Comparison of ENCODE assay signal across 8 mouse cellular contexts in genomic region chr6:38873316-38873715, GRCm38 (mm10). TPM values are rescaled to one million over a fixed set of nuclear protein-coding genes. Genes with fewer than 3 reads are reported as not detected.
DNase-seq lines count a peak whose midpoint lies in the region; ATAC-seq and TF ChIP-seq lines count a peak whose summit lies in the region.

No protein-coding gene starts in this region.

- H3K4me2 ChIP-seq in lung, embryonic 16.5 days (ENCODE audit: low read depth, low read length): peak overlapping the region; percentile 72; the same call in 1 of the 2 replicates
- peak overlapping the region; percentile 70 for H3K4me2 ChIP-seq in forebrain, embryonic 12.5 days
- peak overlapping the region; percentile 90 for H3K4me2 ChIP-seq in liver, embryonic 11.5 days
- H3K4me2 ChIP-seq in stomach, postnatal 0 days (replicated peaks; ENCODE audit: low read depth): peak overlapping the region; percentile 56

- no peaks in the 10 kb centered on the region for H3K9me3 ChIP-seq in lung, embryonic 16.5 days (ENCODE audit: control insufficient read depth, low read length)
- H3K9me3 ChIP-seq in forebrain, embryonic 12.5 days: no peaks in the 10 kb centered on the region
- no peaks in the 10 kb centered on the region for H3K9me3 ChIP-seq in liver, embryonic 11.5 days (ENCODE audit: control insufficient read depth, low read length)
- no peaks in the 10 kb centered on the region for H3K9me3 ChIP-seq in stomach, postnatal 0 days (ENCODE audit: control insufficient read depth, low read length)

- H3K27me3 ChIP-seq in lung, embryonic 16.5 days (ENCODE audit: control insufficient read depth, insufficient read depth, low read depth, low read length): no peaks in the 10 kb centered on the region
- H3K27me3 ChIP-seq in forebrain, embryonic 12.5 days: peaks cover 10% of the 10 kb centered on the region
- H3K27me3 ChIP-seq in liver, embryonic 11.5 days (replicated peaks; ENCODE audit: control insufficient read depth, insufficient read depth, low read length): no peaks in the 10 kb centered on the region
- no peaks in the 10 kb centered on the region for H3K27me3 ChIP-seq in stomach, postnatal 0 days (ENCODE audit: control insufficient read depth, insufficient read depth, low read length)

- 0 out of 2 replicates have a peak overlapping the region, but pooled peaks have one; percentile 4 for H3K9ac ChIP-seq in lung, embryonic 16.5 days (ENCODE audit: low read length)
- H3K9ac ChIP-seq in forebrain, embryonic 12.5 days: peak overlapping the region; percentile 99
- peak overlapping the region; percentile 99 for H3K9ac ChIP-seq in liver, embryonic 11.5 days (ENCODE audit: low read depth, low read length)
- H3K9ac ChIP-seq in stomach, postnatal 0 days (ENCODE audit: low read length): no peak overlapping the region

- H3K4me1 ChIP-seq in lung, embryonic 16.5 days (replicated peaks; ENCODE audit: control insufficient read depth, insufficient read depth, low read length): peaks cover 15% of the 10 kb centered on the region
- H3K4me1 ChIP-seq in forebrain, embryonic 12.5 days: peaks cover 42% of the 10 kb centered on the region
- H3K4me1 ChIP-seq in liver, embryonic 11.5 days (replicated peaks; ENCODE audit: control insufficient read depth, insufficient read depth, low read length): peaks cover 40% of the 10 kb centered on the region
- peaks cover 8% of the 10 kb centered on the region; the same call in 1 of the 2 replicates for H3K4me1 ChIP-seq in stomach, postnatal 0 days (replicated peaks; ENCODE audit: control insufficient read depth, insufficient read depth)

- peaks cover 3% of the 10 kb centered on the region; the same call in 1 of the 2 replicates for H3K36me3 ChIP-seq in lung, embryonic 16.5 days (ENCODE audit: control insufficient read depth, insufficient read depth, low read length)
- H3K36me3 ChIP-seq in forebrain, embryonic 12.5 days (replicated peaks): no peaks in the 10 kb centered on the region
- H3K36me3 ChIP-seq in liver, embryonic 11.5 days (ENCODE audit: control insufficient read depth, insufficient read depth, low read length): peaks cover 4% of the 10 kb centered on the region; the same call in 1 of the 2 replicates
- no peaks in the 10 kb centered on the region for H3K36me3 ChIP-seq in stomach, postnatal 0 days (ENCODE audit: control insufficient read depth, insufficient read depth, low read length)

- no peak for ATAC-seq in lung, embryonic 16.5 days (ENCODE audit: low read depth)
- ATAC-seq in forebrain, embryonic 12.5 days (ENCODE audit: low FRiP score): no peak
- no peak for ATAC-seq in liver, embryonic 11.5 days (replicated peaks; ENCODE audit: low FRiP score)
- no peak for ATAC-seq in stomach, postnatal 0 days (ENCODE audit: low FRiP score, low TSS enrichment)

- WGBS in lung, embryonic 16.5 days: 56% methylated on average over 1 of the region's 1 CpGs
- 77% methylated on average over 1 of the region's 1 CpGs for WGBS in forebrain, embryonic 12.5 days
- 68% methylated on average over 1 of the region's 1 CpGs for WGBS in liver, embryonic 11.5 days
- 51% methylated on average over 1 of the region's 1 CpGs for WGBS in stomach, postnatal 0 days

- no peak for TF ChIP-seq CTCF in stomach, postnatal 0 days (IDR thresholded peaks at IDR 0.05; ENCODE audit: low read depth)

- H3K4me3 ChIP-seq in lung, embryonic 16.5 days (ENCODE audit: low read length): no peak overlapping the region; the same call in 1 of the 2 replicates
- H3K4me3 ChIP-seq in forebrain, embryonic 12.5 days (replicated peaks): peak overlapping the region; percentile 98; the same call in 1 of the 2 replicates
- peak overlapping the region; percentile 100 for H3K4me3 ChIP-seq in liver, embryonic 11.5 days (ENCODE audit: low read depth, low read length)
- peak overlapping the region; percentile 100; the same call in 1 of the 2 replicates for H3K4me3 ChIP-seq in stomach, postnatal 0 days (ENCODE audit: low read depth, low read length)

- no peak for TF ChIP-seq EP300 in stomach, postnatal 0 days (optimal IDR thresholded peaks at IDR 0.05)

- no peak overlapping the region for H3K27ac ChIP-seq in lung, embryonic 16.5 days (ENCODE audit: low read length)
- no peak overlapping the region for H3K27ac ChIP-seq in forebrain, embryonic 12.5 days
- H3K27ac ChIP-seq in liver, embryonic 11.5 days (ENCODE audit: low read depth, low read length): peak overlapping the region; percentile 99; the same call in 1 of the 2 replicates
- H3K27ac ChIP-seq in stomach, postnatal 0 days (replicated peaks): no peak overlapping the region

- no peak for DNase-seq in lung, postnatal 10 days
- DNase-seq in liver, embryonic 11.5 days (ENCODE audit: low spot score): no peak
- no peak for DNase-seq in stomach, postnatal 0 days (ENCODE audit: low spot score)
- DNase-seq in thymus, postnatal 36 days: no peak
- no peak for DNase-seq in spleen, postnatal 14 days (ENCODE audit: low spot score in 2 of 2)
- no peak for DNase-seq in right cerebral cortex, adult 18-20 months

RNA-seq across cellular contexts. Expression of gene Tbxas1, which starts 1.9 kb away (rescaled TPM):
- 3.9 and 4.1 TPM in 2 replicates for polyA plus RNA-seq in lung, embryonic 16.5 days (2015; fragmentation: Nextera tagmentation; extraction: Ambion mirVana)
- polyA plus RNA-seq in forebrain, embryonic 12.5 days (2016; fragmentation: Nextera tagmentation; extraction: Ambion mirVana): 1.5 and 1.8 TPM in 2 replicates
- polyA plus RNA-seq in liver, embryonic 11.5 days (2014; fragmentation: Nextera tagmentation; extraction: Ambion mirVana): 11.5 and 12.0 TPM in 2 replicates
- polyA plus RNA-seq in stomach, postnatal 0 days (2015; fragmentation: Nextera tagmentation; extraction: Ambion mirVana): 1.9 and 2.0 TPM in 2 replicates

RNA-seq across cellular contexts. Expression of gene Hipk2, which starts 2.6 kb away (rescaled TPM):
- polyA plus RNA-seq in lung, embryonic 16.5 days (2015; fragmentation: Nextera tagmentation; extraction: Ambion mirVana): 19.8 and 21.0 TPM in 2 replicates
- 36.6 and 37.2 TPM in 2 replicates for polyA plus RNA-seq in forebrain, embryonic 12.5 days (2016; fragmentation: Nextera tagmentation; extraction: Ambion mirVana)
- polyA plus RNA-seq in liver, embryonic 11.5 days (2014; fragmentation: Nextera tagmentation; extraction: Ambion mirVana): 21.4 and 27.4 TPM in 2 replicates
- polyA plus RNA-seq in stomach, postnatal 0 days (2015; fragmentation: Nextera tagmentation; extraction: Ambion mirVana): 13.7 and 13.9 TPM in 2 replicates
